25 mouse cellular contexts compared by ENCODE assay signal in genomic region chr6:142720641-142721040, GRCm38 (mm10). TPM values are rescaled to one million over a fixed set of nuclear protein-coding genes. Genes with fewer than 3 reads are reported as not detected.
DNase-seq lines count a peak whose midpoint lies in the region; ATAC-seq and TF ChIP-seq lines count a peak whose summit lies in the region.
"Had no signal": no experiment of that assay in that cellular context is flagged by ENCODE, and none has a peak within 500 bp of the region (broad histone marks: within the 10 kb centered on the region; RNA-seq: fewer than 3 reads in every experiment).

No protein-coding gene starts in this region.

- no peaks in the 10 kb centered on the region for H3K79me2 ChIP-seq in MEL (ENCODE audit: control insufficient read depth, insufficient read depth, low read length, poor library complexity)

- H3K27me3 ChIP-seq in heart, embryonic 15.5 days: no peaks in the 10 kb centered on the region
- H3K27me3 ChIP-seq in heart, embryonic 12.5 days (replicated peaks): no peaks in the 10 kb centered on the region
- H3K27me3 ChIP-seq in kidney, postnatal 0 days (ENCODE audit: insufficient read depth, low read length): no peaks in the 10 kb centered on the region
- H3K27me3 ChIP-seq in kidney, embryonic 15.5 days: no peaks in the 10 kb centered on the region
- H3K27me3 ChIP-seq in MEL (ENCODE audit: control insufficient read depth in 1 of 2, insufficient read depth in 2 of 2, low read length in 2 of 2): no peaks in the 10 kb centered on the region
- H3K27me3 ChIP-seq: neural tube, embryonic 12.5 days; Patski had no signal

- no peak for DNase-seq in kidney, postnatal 0 days (ENCODE audit: low spot score)
- peak; percentile 12 for DNase-seq in CD4-positive helper T cell, adult 2 months (ENCODE audit: low read depth, low spot score)
- DNase-seq in MEL (ENCODE audit: low read depth, low spot score): no peak
- no peak for DNase-seq in adrenal gland, postnatal 36 days
- no peak for DNase-seq in c-Kit-positive CD71-positive TER-119-positive erythroid progenitor cells, embryonic 14.5 days (ENCODE audit: low spot score)
- DNase-seq: adrenal gland, postnatal 25 days; B cell, adult 2 months; cerebellum, adult 2 months; cerebellum, postnatal 36 days; forebrain, postnatal 0 days; kidney, adult 8-10 months; left cerebral cortex, postnatal 4 days; liver; lung, adult 2 months; thymus, postnatal 25 days had no signal

- no peaks in the 10 kb centered on the region for H3K9me3 ChIP-seq in heart, embryonic 15.5 days (replicated peaks)
- H3K9me3 ChIP-seq in heart, embryonic 12.5 days (replicated peaks): peaks cover 9% of the 10 kb centered on the region
- H3K9me3 ChIP-seq in kidney, postnatal 0 days (replicated peaks; ENCODE audit: low read length): no peaks in the 10 kb centered on the region
- 0 out of 2 replicates have a peak, but pooled peaks cover 3% of the 10 kb centered on the region for H3K9me3 ChIP-seq in kidney, embryonic 15.5 days (replicated peaks)
- no peaks in the 10 kb centered on the region for H3K9me3 ChIP-seq in MEL (replicated peaks; ENCODE audit: insufficient read depth, low read length)

- H3K4me1 ChIP-seq in heart, embryonic 15.5 days (replicated peaks): 0 out of 2 replicates have a peak, but pooled peaks cover 4% of the 10 kb centered on the region
- H3K4me1 ChIP-seq in heart, embryonic 12.5 days (replicated peaks): no peaks in the 10 kb centered on the region
- no peaks in the 10 kb centered on the region for H3K4me1 ChIP-seq in kidney, postnatal 0 days (replicated peaks; ENCODE audit: insufficient read depth, low read length)
- H3K4me1 ChIP-seq in kidney, embryonic 15.5 days: no peaks in the 10 kb centered on the region
- H3K4me1 ChIP-seq in MEL (ENCODE audit: control insufficient read depth in 1 of 2, insufficient read depth in 2 of 2, low read length in 2 of 2): no peaks in the 10 kb centered on the region
- H3K4me1 ChIP-seq: forebrain, embryonic 10.5 days; neural tube, embryonic 12.5 days had no signal

- WGBS in heart, embryonic 15.5 days: 51% methylated on average over 6 of the region's 6 CpGs
- WGBS in heart, embryonic 12.5 days: 50% methylated on average over 6 of the region's 6 CpGs
- WGBS in kidney, postnatal 0 days: 68% methylated on average over 6 of the region's 6 CpGs
- WGBS in kidney, embryonic 15.5 days: 72% methylated on average over 6 of the region's 6 CpGs

- H3K4me2 ChIP-seq in heart, embryonic 15.5 days: no peak overlapping the region
- no peak overlapping the region for H3K4me2 ChIP-seq in heart, embryonic 12.5 days
- H3K4me2 ChIP-seq in kidney, postnatal 0 days (ENCODE audit: low read length): no peak overlapping the region
- H3K4me2 ChIP-seq in kidney, embryonic 15.5 days: no peak overlapping the region
- H3K4me2 ChIP-seq: midbrain, embryonic 11.5 days; neural tube, embryonic 12.5 days had no signal

- H3K36me3 ChIP-seq in heart, embryonic 15.5 days: no peaks in the 10 kb centered on the region
- H3K36me3 ChIP-seq in heart, embryonic 12.5 days: no peaks in the 10 kb centered on the region
- H3K36me3 ChIP-seq in kidney, postnatal 0 days (ENCODE audit: insufficient read depth, low read length): no peaks in the 10 kb centered on the region
- H3K36me3 ChIP-seq in kidney, embryonic 15.5 days: no peaks in the 10 kb centered on the region
- H3K36me3 ChIP-seq in MEL (ENCODE audit: control insufficient read depth in 1 of 2, insufficient read depth in 2 of 2, low read length in 2 of 2): no peaks in the 10 kb centered on the region
- H3K36me3 ChIP-seq: forebrain, embryonic 10.5 days; neural tube, embryonic 12.5 days had no signal

- no peak overlapping the region for H3K9ac ChIP-seq in heart, embryonic 15.5 days
- H3K9ac ChIP-seq in heart, embryonic 12.5 days: no peak overlapping the region
- no peak overlapping the region for H3K9ac ChIP-seq in kidney, postnatal 0 days (ENCODE audit: low read depth, low read length)
- no peak overlapping the region for H3K9ac ChIP-seq in kidney, embryonic 15.5 days
- no peak overlapping the region for H3K9ac ChIP-seq in MEL (ENCODE audit: control insufficient read depth, low read depth, low read length, poor library complexity, severe bottlenecking)
- H3K9ac ChIP-seq: forebrain, postnatal 0 days; neural tube, embryonic 12.5 days had no signal

- no peak overlapping the region for H3K4me3 ChIP-seq in heart, embryonic 15.5 days
- no peak overlapping the region for H3K4me3 ChIP-seq in heart, embryonic 12.5 days
- H3K4me3 ChIP-seq in kidney, postnatal 0 days (replicated peaks; ENCODE audit: low read depth, low read length): no peak overlapping the region
- no peak overlapping the region for H3K4me3 ChIP-seq in kidney, embryonic 15.5 days (replicated peaks)
- H3K4me3 ChIP-seq in MEL (ENCODE audit: control insufficient read depth in 1 of 2, insufficient read depth in 1 of 2, low read depth in 2 of 2, low read length in 2 of 2): no peak overlapping the region
- H3K4me3 ChIP-seq: forebrain, embryonic 10.5 days; neural tube, embryonic 12.5 days had no signal

- no peak for TF ChIP-seq POLR2A in MEL (IDR thresholded peaks at IDR 0.05; ENCODE audit: control insufficient read depth in 1 of 2, insufficient read depth in 1 of 2, low read depth in 1 of 2, low read length in 2 of 2, poor library complexity in 1 of 2)

- no peak for TF ChIP-seq RAD21 in MEL (IDR thresholded peaks at IDR 0.05; ENCODE audit: low read depth, low read length)

- TF ChIP-seq CTCF in kidney, postnatal 0 days (IDR thresholded peaks at IDR 0.05; ENCODE audit: low read depth): peak; percentile 50; the same call in 1 of the 2 replicates
- no peak; a peak in 1 of 6 replicates for TF ChIP-seq CTCF in MEL (IDR thresholded peaks at IDR 0.05 in 2 of 3, conservative IDR thresholded peaks at IDR 0.05 in 1 of 3; ENCODE audit: control insufficient read depth in 1 of 3, insufficient read depth in 1 of 3, low read depth in 2 of 3, low read length in 3 of 3, poor library complexity in 1 of 3, severe bottlenecking in 1 of 3)

- TF ChIP-seq EP300 in MEL (IDR thresholded peaks at IDR 0.05; ENCODE audit: low read depth in 1 of 2, low read length in 2 of 2): no peak

- H3K27ac ChIP-seq in heart, embryonic 15.5 days: 0 out of 2 replicates have a peak overlapping the region, but pooled peaks have one; percentile 30
- H3K27ac ChIP-seq in heart, embryonic 12.5 days (ENCODE audit: poor library complexity, severe bottlenecking): no peak overlapping the region
- H3K27ac ChIP-seq in kidney, postnatal 0 days: no peak overlapping the region
- H3K27ac ChIP-seq in kidney, embryonic 15.5 days: no peak overlapping the region
- H3K27ac ChIP-seq in MEL (ENCODE audit: control insufficient read depth, low read depth, low read length): no peak overlapping the region
- H3K27ac ChIP-seq: forebrain, embryonic 10.5 days; macrophage; neural tube, embryonic 12.5 days had no signal

- ATAC-seq in heart, embryonic 15.5 days (replicated peaks; ENCODE audit: insufficient number of reproducible peaks, insufficient read depth, low FRiP score, low read depth): no peak; the same call in 1 of the 2 replicates
- ATAC-seq in heart, embryonic 12.5 days (ENCODE audit: insufficient number of reproducible peaks, low FRiP score): no peak
- no peak for ATAC-seq in kidney, postnatal 0 days (replicated peaks; ENCODE audit: low FRiP score, low read depth)
- no peak for ATAC-seq in kidney, embryonic 15.5 days (replicated peaks; ENCODE audit: low FRiP score)
- ATAC-seq: forebrain, postnatal 0 days; Patski had no signal

TF ChIP-seq in MEL, 35 proteins besides CTCF, POLR2A, EP300 and RAD21:
- TF ChIP-seq UBTF (IDR thresholded peaks at IDR 0.05; ENCODE audit: borderline replicate concordance, insufficient read depth, low read depth, low read length) (no peak), ETS1 (IDR thresholded peaks at IDR 0.05; ENCODE audit: low read depth, low read length) (no peak), SMC3 (IDR thresholded peaks at IDR 0.05; ENCODE audit: low read depth, low read length) (peak; percentile 13; the same call in 1 of the 2 replicates), NELFE (IDR thresholded peaks at IDR 0.05; ENCODE audit: low read depth, low read length) (no peak)

RNA-seq across cellular contexts. Expression of gene Abcc9, which starts 18.5 kb away (rescaled TPM):
- 14.6 and 15.2 TPM in 2 replicates for polyA plus RNA-seq in heart, embryonic 15.5 days (2015; fragmentation: Nextera tagmentation; extraction: Ambion mirVana)
- polyA plus RNA-seq in heart, embryonic 12.5 days (2016; fragmentation: Nextera tagmentation; extraction: Ambion mirVana): 22.7 and 24.3 TPM in 2 replicates
- 5.6 and 6.1 TPM in 2 replicates for polyA plus RNA-seq in kidney, postnatal 0 days (2015; fragmentation: Nextera tagmentation; extraction: Ambion mirVana)
- polyA plus RNA-seq in kidney, embryonic 15.5 days (2015; fragmentation: Nextera tagmentation; extraction: Ambion mirVana): 6.2 and 7.7 TPM in 2 replicates
- total RNA-seq in MEL (2012; rRNA removed): not detected in 2 replicates
- polyA plus RNA-seq in MEL (2012; ENCODE audit: insufficient read depth in 1 of 2, insufficient read length in 2 of 2, low read depth in 1 of 2, low replicate concordance in 2 of 2, missing spikeins in 1 of 2): not detected
- 10 to 100 TPM; 19.5 to 20.5 TPM for total RNA-seq in adrenal gland, postnatal 36 days (2021)
- total RNA-seq: granulocyte monocyte progenitor cell, adult 5-6 weeks; hematopoietic stem cell, adult 5-6 weeks had no signal
- polyA plus RNA-seq: macrophage, Patski had no signal

RNA-seq across cellular contexts. Expression of gene Cmas, which starts 35.8 kb away (rescaled TPM):
- 83.4 and 92.1 TPM in 2 replicates for polyA plus RNA-seq in heart, embryonic 15.5 days (2015; fragmentation: Nextera tagmentation; extraction: Ambion mirVana)
- 126 and 127 TPM in 2 replicates for polyA plus RNA-seq in heart, embryonic 12.5 days (2016; fragmentation: Nextera tagmentation; extraction: Ambion mirVana)
- polyA plus RNA-seq in kidney, postnatal 0 days (2015; fragmentation: Nextera tagmentation; extraction: Ambion mirVana): 60.0 and 63.2 TPM in 2 replicates
- 77.1 and 77.2 TPM in 2 replicates for polyA plus RNA-seq in kidney, embryonic 15.5 days (2015; fragmentation: Nextera tagmentation; extraction: Ambion mirVana)
- 29.4 and 44.6 TPM in 2 replicates for total RNA-seq in MEL (2012; rRNA removed)
- polyA plus RNA-seq in MEL (2012; ENCODE audit: insufficient read depth in 1 of 2, insufficient read length in 2 of 2, low read depth in 1 of 2, low replicate concordance in 2 of 2, missing spikeins in 1 of 2): 10 to 100 TPM in 1 of 2 experiments, not detected in 1; 55.0 TPM
- 10 to 100 TPM; 28.9 to 33.3 TPM for total RNA-seq in adrenal gland, postnatal 36 days (2021)
